Mouse (Mus musculus) Muller cell, postnatal 12 days (primary cell): ENCODE data around the gene Slc19a3.

ENCODE experiments used
- DNase-seq: peaks from one replicate; pipeline ENCODE4 v3.0.0-alpha.2; 2015; ENCODE audit errors: inconsistent ontology term

Gene Slc19a3

DNA sequence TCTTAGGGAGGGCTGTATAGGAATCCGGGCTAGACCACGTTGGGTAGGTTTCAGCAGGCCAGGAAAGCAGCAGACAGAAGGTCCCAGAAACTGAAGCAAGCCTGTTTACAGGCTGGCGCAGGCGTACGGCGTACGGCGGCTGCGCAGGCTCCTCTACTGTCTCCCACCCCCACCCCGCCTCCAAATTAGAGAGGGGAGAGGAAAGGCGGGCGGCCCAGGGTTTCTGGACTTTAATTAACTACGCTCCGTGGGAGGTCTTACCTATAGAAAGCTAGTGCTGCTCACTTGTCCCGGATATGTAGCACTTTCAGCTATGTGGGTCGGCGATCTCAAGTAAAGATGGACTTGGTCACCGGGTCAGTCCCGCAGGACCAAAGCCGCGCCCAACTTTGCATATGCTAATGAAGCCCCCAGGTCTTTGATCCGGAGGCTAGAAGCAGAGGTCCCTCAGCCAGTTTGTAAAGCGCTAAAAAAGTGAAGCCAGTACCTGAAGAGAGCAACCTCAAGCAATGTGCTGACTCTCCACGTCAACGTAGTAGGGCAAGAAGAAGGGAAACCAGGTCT lies at the start of gene Slc19a3:
Gene Slc19a3, minus strand, starts transcription at position 340 of the 564 bp plus-strand sequence.
- peak; percentile 66 for DNase-seq

DNA sequence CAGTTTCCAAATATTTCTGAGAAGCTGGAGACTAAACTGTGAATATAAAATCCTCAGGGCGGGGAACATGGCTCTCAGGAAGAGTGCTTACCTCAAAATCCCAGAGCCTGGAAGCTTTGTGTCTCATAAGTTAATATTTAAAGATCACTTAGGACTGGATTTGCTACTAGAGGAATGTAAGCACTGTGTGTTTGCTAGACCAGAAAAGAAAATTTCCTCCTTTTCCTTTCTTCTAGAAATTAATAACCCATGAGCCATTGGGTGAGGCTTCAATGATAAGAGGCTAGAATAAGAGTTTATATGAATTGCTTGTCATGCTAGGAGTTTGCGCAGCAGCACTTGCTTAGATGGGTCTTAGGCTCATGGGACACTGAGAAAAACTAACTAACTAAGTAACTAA lies 46.5 kb upstream of the Slc19a3 start:
- no peak for DNase-seq

DNA sequence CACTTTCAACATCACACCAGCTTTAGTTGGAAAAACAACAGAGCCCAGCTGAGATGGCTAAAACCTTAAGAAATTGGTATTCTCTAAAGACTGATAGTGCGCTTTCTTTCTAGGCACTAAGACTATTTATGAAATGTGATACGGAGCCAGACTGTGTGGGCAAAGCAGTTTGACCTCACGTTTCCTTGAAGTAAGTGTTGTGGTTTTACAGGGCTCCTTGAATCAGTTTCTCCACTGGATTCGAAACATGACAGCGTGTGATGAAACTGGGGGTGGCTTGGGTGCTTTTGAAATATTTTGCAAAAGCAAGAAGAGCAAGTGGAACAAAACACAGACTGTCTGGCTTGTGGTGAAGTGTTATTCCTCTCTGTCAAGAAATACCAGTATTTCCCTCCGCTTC lies 38.8 kb upstream of the Slc19a3 start:
- no peak for DNase-seq

DNA sequence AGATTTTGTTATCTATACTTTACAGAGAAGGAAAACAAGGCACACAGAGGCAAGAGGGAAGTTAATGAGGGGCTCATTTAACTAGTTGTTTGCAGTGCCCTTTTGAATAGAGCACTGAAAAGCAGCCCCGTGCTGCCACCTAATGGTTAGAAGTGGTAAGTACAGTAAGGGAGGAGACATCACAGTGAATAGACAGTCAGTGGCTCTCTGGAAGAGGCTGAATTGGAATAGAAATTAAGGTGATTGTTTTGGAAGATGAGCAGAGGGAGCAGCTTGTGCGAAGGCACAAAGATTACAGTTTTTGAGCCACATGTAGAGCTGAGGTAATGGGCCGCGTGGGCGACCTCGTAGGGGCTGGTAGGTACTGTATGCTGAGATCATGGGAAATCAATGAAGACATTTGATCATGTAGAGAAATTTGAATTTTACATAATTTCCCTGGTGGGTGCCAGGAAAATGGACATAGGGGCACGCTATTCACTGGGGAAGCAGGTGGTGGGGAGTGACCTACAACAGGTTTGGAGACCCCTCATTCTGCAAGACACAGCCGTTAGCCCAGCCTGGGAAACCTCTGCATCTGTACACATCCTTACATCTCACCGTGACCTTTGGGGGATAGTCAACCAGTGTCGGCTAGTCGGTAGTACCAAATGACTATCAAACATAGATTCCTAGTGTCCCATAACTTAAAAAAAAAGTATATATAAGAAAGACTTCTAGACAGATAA lies 38.1 kb upstream of the Slc19a3 start:
- DNase-seq, result no peak

DNA sequence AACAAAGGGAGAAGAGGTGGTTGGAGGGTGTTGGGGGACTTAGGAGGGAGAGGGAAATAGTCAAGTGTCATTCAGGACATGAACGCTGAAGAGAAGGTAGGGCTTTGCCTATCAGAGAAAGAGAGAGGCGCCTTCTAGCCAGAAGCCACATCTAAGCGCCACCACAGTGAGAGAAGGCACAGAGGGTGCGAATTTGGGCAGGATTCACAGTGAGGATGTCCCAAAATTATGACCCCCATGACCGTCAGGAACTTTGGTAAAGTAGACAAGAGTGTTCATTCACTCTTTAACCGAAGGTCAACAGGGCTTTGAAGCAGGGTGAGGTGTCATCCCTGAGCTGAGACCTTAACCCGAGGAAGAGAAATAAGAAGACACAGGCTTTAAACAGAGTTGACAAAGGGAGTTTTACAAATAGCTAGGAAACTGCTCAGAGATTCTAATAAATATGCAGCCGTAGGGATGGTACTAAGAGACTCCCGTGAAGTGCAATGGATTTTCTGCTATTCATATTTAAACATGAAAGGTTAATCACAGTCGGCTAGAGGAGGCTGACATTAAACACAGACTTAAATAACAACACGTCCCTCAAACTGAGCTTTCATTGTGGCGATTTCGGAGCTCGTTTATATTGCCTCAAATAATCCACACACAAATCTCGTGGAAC lies 37.4 kb upstream of the Slc19a3 start:
- DNase-seq, result peak; percentile 40

DNA sequence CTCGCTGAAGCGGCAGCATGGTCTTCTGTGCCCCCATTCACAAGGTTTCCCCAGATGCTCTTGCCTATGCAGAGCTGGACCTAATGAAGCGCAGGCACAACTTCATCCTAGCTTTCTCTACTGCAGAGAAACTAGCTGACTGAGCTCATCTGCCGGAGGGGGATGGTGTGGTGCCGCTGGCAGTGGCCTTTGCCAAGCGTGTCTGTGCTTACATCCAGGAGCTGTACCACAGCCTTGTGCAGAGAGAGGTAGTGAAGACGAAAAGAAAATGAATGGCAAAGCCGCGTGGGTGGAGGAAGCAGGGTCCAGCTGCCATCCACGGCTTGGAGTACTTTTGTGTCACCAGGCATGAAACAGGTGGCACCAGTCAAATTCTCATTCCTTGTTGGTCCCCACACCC lies 29.0 kb upstream of the Slc19a3 start:
- DNase-seq, result no peak

DNA sequence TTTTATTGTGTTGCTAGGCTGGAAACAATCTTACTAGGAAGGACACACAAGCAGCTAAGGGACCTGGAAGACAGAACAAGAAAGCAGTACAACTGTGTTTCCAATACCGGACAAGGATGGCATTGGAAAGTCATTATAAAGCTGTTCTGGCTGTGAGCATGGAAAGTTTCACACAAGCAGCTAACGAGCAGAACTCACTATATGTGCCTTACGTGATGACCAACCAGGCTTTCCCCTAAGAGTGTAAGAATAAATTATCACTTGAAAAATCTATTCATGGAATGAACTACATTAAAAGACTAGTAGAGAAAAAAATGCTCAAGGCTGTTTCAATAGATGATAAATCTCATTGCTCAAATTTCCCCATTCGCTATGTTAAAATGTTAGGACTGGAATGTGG lies 28.3 kb upstream of the Slc19a3 start:
- no peak for DNase-seq

DNA sequence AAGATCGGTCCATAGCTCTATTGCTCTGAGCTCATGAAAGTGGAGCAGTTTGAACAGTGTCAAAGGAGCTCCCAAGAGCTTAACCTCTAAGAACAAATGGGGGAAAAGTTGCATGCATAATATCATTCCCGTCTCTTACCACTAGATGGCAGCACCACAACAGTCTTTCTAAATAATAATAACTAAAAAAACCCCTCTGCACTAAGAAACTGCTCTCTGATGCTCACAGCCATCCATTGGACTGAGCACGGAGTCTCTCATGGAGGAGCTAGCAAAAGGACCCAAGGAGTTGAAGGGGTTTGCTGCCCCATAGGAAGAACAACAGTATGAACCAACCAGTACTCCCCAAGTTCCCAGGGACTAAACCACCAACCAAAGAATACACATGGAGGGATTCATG lies 26.6 kb upstream of the Slc19a3 start:
- peak; percentile 31 for DNase-seq

DNA sequence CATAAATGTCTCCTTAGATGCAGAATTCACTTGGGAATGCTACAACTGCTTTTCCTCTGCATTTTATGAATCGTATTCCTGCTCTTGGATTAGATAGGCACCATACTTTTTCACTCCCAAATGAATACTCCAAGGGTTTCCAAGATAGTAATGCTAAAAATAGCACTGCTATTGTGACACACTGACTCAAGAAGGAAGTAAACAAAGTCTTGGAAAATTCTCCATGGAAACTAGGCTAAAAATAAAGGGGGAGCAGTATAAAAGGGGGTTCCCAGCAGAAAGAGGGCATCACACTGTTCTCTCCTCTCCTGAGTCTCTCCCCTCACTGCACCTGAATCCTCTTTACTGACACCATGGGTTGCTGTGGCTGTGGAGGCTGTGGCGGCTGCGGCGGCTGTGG lies 22.4 kb upstream of the Slc19a3 start, which contains the start of gene Krtap28-13:
Gene Krtap28-13, plus strand, starts transcription at position 288 of the 400 bp plus-strand sequence.
- no peak for DNase-seq

DNA sequence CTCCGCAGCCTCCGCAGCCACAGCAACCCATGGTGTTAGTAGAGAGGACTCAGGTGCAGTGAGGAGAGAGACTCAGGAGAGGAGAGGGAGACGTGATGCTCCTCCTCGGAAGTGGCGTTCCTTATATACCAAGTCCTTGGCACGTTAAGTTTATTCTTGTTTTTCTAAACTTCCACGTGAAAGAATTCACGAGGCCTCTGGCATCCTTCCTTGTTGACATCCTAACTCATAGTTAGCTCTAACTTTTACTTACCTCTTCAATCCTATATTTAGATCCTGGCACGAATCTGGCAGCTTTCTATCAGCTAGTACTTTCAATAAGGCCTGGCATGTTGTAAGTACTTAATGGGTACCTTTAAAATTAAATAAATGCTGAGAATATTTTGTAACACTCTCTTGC lies 21.0 kb upstream of the Slc19a3 start, which contains the start of gene A030005K14Rik:
Gene A030005K14Rik, minus strand, starts transcription at position 101 of the 400 bp plus-strand sequence.
- no peak for DNase-seq

DNA sequence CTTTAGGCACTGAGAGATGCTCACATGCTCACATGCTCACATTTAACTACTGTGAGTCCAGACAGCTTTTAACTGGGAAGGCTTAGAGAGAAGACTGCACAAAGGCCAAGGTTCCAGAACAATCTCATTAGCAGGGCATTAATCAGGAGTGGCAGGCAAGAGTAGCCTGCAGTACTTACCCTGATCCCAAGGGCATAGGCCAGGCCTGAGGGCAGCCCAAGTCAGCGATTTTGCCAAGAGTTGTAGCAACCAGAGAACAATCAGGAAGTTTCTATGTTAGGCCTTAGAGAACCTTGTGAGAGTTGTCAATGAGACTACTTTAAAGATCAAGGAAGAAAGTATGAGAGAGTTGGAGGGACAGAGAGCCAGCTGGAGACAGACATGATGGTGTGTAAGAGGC lies 20.2 kb upstream of the Slc19a3 start:
- no peak for DNase-seq

DNA sequence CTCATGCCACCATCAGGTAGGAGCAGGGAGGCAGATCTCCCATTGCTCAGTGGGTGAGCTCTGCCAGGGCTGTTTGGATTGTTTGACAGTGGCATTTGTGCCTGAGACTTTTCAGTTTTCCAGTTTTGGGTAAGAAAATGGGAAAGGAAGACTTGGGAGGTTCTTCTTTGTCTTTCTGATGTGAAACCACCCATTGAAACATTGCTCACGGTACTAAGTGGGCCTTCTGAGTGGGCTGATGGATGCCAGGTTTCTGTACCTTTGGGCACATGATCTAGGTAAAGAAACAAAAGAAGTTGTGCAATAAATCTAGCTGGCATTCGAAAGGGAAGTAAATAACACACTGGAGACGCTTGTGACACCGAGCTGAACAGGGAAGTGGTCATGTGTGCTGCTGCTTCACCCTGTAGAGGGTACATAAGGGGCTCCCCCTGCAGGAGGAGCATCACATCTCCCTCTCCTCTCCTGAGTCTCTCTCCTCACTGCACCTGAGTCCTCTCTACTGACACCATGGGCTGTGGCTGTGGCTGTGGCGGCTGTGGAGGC lies 6.7 kb upstream of the Slc19a3 start, which contains the start of gene Gm47969:
Gene Gm47969, plus strand, starts transcription at position 51 of the 546 bp plus-strand sequence.
- no peak for DNase-seq

DNA sequence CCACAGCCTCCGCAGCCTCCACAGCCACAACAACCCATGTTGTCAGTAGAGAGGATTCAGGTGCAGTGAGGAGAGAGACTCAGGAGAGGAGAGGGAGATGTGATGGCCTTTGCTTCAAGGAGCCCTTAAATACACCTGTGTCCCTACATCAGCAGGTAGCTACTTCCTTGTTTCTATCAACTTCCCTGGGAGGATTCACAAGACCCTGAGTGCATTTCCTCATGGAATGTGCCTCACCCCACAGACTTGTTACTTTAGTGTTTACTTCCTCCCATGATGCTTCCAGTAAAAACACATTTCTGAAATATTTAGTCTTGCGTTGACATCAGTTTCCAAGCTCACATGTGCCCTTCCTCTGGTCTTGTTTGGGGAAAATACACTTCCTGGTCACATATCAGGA lies 4.1 kb upstream of the Slc19a3 start, which contains the start of gene Krtap28-10:
Gene Krtap28-10, minus strand, starts transcription at position 101 of the 400 bp plus-strand sequence.
- no peak for DNase-seq

DNA sequence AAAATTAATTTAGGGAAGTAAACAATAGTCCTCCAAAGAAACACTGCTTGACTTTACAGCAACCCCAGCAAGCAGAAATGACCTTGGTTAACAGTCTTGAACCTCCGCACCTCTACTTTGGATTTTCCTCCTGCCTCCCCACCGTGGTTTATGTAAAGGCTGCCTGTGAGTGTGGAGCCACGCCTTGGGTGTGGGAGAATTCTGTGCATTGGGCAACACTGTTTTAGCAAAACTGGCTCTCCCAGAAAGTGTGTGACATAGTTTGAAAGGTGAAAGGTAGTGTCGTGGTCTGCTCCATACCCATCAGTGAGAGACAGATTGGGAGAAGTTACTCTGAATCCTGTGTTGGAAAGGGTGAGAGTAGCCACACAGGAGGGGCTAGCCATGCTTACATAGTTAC lies 832 bp upstream of the Slc19a3 start:
- DNase-seq, result no peak

DNA sequence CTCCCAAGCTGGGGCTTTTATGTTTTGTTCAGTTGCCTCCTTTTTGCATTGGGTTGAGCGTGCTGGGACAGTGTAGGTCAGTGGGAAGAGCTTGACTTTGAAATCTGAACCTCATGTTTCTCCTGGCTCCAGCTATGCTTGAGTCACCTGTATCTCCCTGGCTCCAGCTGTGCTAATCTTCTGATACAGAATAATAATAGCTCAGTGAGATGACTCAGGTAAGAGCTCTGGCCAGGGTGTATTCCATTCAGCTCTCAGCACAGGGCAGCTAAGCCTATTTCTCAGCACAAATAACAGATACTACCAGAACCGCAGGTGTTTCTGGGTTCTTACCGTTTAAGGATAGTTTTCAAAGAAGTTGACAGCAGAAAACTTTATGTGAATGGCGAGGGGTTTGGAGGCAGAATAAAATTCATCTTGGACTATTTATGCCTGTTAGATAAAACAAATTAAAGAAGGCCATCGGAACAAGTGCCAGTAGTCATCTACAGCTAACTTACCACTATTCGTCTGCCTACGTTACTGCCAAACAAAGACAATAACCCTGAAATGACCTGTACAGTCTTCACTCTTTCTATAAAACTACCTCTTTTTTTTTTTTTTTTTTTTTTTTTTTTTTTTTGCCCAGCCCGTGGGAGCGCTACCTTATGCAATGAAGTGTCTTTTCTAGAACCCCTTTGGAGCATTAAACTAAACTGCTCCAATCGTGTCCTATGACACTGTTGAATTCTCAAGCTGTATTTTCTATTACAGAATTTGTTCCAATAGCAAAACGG lies 1.2 kb downstream of the Slc19a3 start:
- no peak for DNase-seq

DNA sequence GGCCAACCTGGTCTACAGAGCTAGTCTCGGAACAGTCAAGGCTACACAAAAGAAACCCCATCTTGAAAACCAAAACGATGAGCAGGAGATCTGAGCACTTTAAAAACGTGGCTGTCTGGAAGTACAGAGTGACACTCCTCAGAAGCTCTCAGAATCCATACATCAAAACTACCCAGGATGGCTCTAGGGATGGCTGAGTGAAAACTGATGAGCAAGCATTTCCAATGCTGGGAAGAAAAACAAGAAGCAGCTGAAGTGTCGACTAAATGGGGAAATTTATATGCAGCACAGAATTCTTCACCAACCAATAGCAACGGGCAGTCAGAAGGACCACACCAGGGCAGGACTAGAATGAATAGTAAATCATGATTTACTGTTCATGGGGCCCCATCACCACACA lies 3.7 kb downstream of the Slc19a3 start:
- no peak for DNase-seq

DNA sequence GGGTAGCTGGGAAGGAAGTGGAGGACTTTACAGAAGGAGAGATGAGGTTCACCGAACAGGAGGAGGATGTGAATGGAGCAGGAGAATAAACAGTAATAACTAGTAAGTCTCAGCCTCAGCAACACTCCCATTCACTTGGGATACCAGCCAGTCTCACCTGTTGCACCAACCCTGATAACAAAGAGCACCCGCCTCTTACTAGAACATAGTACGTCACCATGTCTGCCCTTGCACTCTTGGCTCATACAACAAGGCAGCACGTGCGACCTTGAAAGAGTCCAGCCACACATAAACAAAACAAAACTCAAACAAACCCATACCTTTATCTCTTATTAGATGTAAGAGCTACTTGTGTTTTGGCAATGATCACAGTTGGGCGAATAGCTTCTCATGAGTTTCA lies 5.7 kb downstream of the Slc19a3 start:
- DNase-seq, result no peak

DNA sequence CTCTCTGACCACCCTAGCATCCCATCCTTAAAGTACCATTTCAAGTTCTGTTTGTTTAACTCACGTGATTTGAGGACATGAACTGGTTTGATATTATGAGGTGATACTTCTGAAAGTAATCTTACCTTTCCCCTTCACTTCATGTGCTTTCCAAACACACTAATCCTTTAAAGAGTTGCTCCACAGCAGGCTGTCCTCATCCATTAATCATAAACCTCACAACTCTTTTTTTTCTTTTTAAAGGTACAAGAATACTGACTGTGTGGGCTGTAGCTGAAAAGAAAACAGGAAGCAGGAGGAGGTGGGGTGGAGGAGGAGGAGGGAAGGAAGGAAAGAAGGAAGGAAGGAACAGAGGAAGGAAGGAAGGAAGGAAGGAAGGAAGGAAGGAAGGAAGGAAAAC lies 6.3 kb downstream of the Slc19a3 start:
- DNase-seq, result no peak

DNA sequence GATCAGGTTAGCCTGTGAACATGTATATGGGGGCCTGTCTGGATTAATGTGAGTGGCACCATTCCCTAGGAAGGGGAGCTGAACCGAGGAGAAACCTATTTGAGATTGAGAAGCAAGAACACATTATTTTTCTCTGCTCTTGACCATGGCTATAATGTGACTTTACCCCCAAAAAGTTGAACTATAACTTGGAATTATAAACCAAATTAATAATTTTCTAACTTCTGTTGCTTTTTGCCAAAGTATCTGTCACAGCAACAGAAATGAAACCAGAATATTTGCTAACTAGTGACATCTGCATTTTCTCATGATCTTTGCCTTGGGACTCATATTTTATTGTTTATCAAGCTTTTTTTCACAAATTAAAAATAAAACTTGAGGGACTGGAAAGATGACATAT lies 21.7 kb downstream of the Slc19a3 start:
- no peak for DNase-seq

DNA sequence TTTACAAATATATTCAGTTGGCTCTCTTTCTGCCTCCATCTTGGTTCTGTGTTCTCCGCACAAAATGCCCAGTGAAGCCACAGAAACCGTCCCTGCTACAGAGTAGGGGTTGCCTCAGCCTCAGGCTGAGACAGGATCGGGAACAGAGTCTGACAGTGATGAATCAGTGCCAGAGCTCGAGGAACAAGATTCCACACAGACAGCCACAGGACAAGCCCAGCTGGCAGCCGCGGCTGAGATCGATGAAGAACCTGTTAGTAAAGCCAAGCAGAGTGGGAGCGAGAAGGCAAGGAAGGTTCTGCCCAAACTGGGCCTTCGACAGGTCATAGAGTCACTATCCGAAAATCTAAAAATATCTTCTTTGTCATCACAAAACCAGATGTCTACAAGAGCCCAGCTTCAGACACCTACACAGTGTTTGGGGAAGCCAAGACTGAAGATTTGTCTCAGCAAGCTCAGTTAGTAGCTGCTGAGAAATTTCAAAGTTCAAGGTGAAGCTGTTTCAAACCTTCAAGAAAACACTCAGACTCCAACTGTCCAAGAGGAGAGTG lies 22.8 kb downstream of the Slc19a3 start:
- no peak for DNase-seq

DNA sequence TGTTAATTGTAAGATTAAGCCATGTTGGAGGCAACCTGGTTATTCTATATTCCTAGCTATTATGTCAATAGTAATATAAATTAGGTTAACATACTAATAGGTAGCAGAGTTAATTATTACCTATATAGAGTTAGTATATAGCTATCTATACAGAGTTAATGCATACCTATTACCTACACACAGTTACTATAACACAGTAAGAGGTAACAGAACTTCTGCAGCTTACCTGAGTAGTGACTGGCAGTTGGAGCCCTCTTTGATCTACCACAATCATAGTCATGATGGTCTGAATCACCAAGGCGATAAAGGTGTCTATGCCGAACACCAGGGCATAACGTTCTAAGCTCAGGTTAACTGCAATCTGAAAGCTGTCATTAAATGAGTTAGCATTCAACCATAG lies 23.8 kb downstream of the Slc19a3 start:
- no peak for DNase-seq
